Mouse (Mus musculus) heart, adult 2 months (tissue): Measurements from ENCODE around the gene Krt1.

ENCODE experiments used
- CTCF ChIP-seq: fragments of 200-600 bp; IDR thresholded peaks from 2 replicates; pipeline ENCODE4 v1.8.1; 2022; ENCODE audit warnings: antibody characterized with exemption, mild to moderate bottlenecking, moderate library complexity
- EP300 ChIP-seq: fragments of 200-500 bp; IDR thresholded peaks from 2 replicates; pipeline ENCODE4 v1.6.1; 2011; ENCODE audit warnings: low read depth, low read length, control low read depth; ENCODE audit not compliant: insufficient read depth
- POLR2A ChIP-seq: fragments of 200-500 bp; IDR thresholded peaks from 2 replicates; pipeline ENCODE4 v1.6.1; 2011; ENCODE audit warnings: mild to moderate bottlenecking, low read depth, low read length, control low read depth; ENCODE audit not compliant: insufficient read depth

DNA sequence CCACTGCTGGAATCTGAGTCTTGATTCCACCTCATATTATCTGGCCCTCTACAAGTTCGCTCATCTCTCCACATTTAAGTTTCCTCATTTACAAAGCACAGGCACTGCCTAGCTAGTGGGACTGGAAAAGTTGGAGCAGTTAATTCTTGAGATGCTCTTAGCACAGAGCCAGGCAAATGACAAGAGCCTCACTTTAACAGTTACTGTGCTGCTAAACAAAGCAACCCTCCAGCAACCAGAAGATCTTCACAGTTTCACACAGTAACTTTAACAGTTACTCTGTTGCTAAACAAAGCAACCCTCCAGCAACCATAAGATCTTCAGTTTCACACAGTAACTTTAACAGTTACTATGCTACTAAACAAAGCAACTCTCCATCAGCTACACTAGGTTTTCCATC, 23.8 kb upstream of the Krt1 start:
- no peak for TF ChIP-seq POLR2A
- no peak for TF ChIP-seq EP300
- no peak for TF ChIP-seq CTCF
